Mouse (Mus musculus) liver, postnatal 0 days (tissue): ENCODE results near the gene Gm43552.

ENCODE experiments used
- CTCF ChIP-seq: sonication (generic); IDR thresholded peaks from 2 replicates; pipeline ENCODE4 v1.5.1; 2016; ENCODE audit warnings: antibody characterized with exemption, low read depth
- EP300 ChIP-seq: IDR thresholded peaks from 2 replicates; pipeline ENCODE4 v1.6.1; 2016; ENCODE audit warnings: antibody characterized with exemption, low read depth, mild to moderate bottlenecking

- no peak for TF ChIP-seq CTCF
- no peak for TF ChIP-seq EP300
Observed at GRCm38 (mm10) chr5:65486514-65486913, 6.1 kb downstream of the Gm43552 start.
